Comparison of ENCODE assay signal across 16 mouse cellular contexts in the genomic region with DNA sequence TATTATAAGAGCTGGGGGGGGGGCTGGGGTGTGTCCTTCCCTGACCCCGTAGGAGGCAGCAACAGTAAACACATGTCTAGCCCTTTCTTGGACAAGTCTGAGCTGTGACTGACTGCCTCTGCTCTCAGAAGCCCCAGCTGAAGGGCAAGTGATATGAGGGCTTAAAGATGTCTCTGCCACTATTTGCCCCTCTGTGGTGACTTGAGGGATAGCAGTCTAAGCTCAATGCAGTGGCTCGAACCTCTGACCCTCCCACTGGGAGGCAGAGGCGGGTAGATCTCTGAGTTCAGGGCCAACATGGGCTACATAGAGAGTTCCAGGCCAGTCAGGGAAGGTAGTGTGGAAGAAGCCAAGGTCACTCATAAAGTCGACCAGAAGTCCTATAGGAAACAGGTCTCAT. TPM values are rescaled to one million over a fixed set of nuclear protein-coding genes. Genes with fewer than 3 reads are reported as not detected.
DNase-seq lines count a peak whose midpoint lies in the region; ATAC-seq and TF ChIP-seq lines count a peak whose summit lies in the region.
"Had no signal": no experiment of that assay in that cellular context is flagged by ENCODE, and none has a peak within 500 bp of the region (broad histone marks: within the 10 kb centered on the region; RNA-seq: fewer than 3 reads in every experiment).

No protein-coding gene starts in this region.

- DNase-seq in forebrain, postnatal 0 days: no peak
- DNase-seq in liver, embryonic 11.5 days (ENCODE audit: low spot score): no peak
- DNase-seq in ZHBTc4 (ENCODE audit: low read depth, low spot score) (peak; percentile 61), MN1 (ENCODE audit: low spot score) (no peak)
- DNase-seq in testis, postnatal 14 days (ENCODE audit: low spot score): no peak
- DNase-seq: gastrocnemius, postnatal 25 days; kidney, adult 8-10 months; spleen, adult 18-20 months had no signal

- WGBS in forebrain, postnatal 0 days: 78% methylated on average over 4 of the region's 4 CpGs
- WGBS in forebrain, embryonic 13.5 days: 81% methylated on average over 4 of the region's 4 CpGs
- WGBS in liver, embryonic 12.5 days (ENCODE audit: insufficient replicate concordance): 59% methylated on average over 4 of the region's 4 CpGs
- WGBS in liver, embryonic 11.5 days: 64% methylated on average over 4 of the region's 4 CpGs

- H3K4me1 ChIP-seq in forebrain, postnatal 0 days (ENCODE audit: insufficient read depth): peaks cover 11% of the 10 kb centered on the region
- H3K4me1 ChIP-seq in forebrain, embryonic 13.5 days: peaks cover 23% of the 10 kb centered on the region
- peaks cover 96% of the 10 kb centered on the region for H3K4me1 ChIP-seq in liver, embryonic 12.5 days
- H3K4me1 ChIP-seq in liver, embryonic 11.5 days (replicated peaks; ENCODE audit: control insufficient read depth, insufficient read depth, low read length): peaks cover 54% of the 10 kb centered on the region

- no peak overlapping the region for H3K9ac ChIP-seq in forebrain, postnatal 0 days
- no peak overlapping the region for H3K9ac ChIP-seq in forebrain, embryonic 13.5 days
- H3K9ac ChIP-seq in liver, embryonic 12.5 days: no peak overlapping the region
- no peak overlapping the region for H3K9ac ChIP-seq in liver, embryonic 11.5 days (ENCODE audit: low read depth, low read length)
- H3K9ac ChIP-seq: heart, embryonic 13.5 days; limb, embryonic 15.5 days had no signal

- H3K36me3 ChIP-seq in forebrain, postnatal 0 days (ENCODE audit: insufficient read depth): peaks cover 37% of the 10 kb centered on the region
- peaks cover 59% of the 10 kb centered on the region for H3K36me3 ChIP-seq in forebrain, embryonic 13.5 days (ENCODE audit: poor library complexity, severe bottlenecking)
- peaks cover 77% of the 10 kb centered on the region for H3K36me3 ChIP-seq in liver, embryonic 12.5 days
- peaks cover 15% of the 10 kb centered on the region for H3K36me3 ChIP-seq in liver, embryonic 11.5 days (ENCODE audit: control insufficient read depth, insufficient read depth, low read length)

- peak; percentile 46 for TF ChIP-seq CTCF in forebrain, postnatal 0 days (IDR thresholded peaks at IDR 0.05; ENCODE audit: low read depth)

- no peak overlapping the region for H3K4me3 ChIP-seq in forebrain, postnatal 0 days (ENCODE audit: low read depth, low read length)
- H3K4me3 ChIP-seq in forebrain, embryonic 13.5 days: no peak overlapping the region
- H3K4me3 ChIP-seq in liver, embryonic 12.5 days: no peak overlapping the region
- no peak overlapping the region for H3K4me3 ChIP-seq in liver, embryonic 11.5 days (ENCODE audit: low read depth, low read length)
- H3K4me3 ChIP-seq: heart, embryonic 13.5 days; limb, embryonic 15.5 days had no signal

- no peaks in the 10 kb centered on the region for H3K9me3 ChIP-seq in forebrain, postnatal 0 days (ENCODE audit: low read length)
- no peaks in the 10 kb centered on the region for H3K9me3 ChIP-seq in forebrain, embryonic 13.5 days (replicated peaks)
- no peaks in the 10 kb centered on the region for H3K9me3 ChIP-seq in liver, embryonic 12.5 days (replicated peaks)
- H3K9me3 ChIP-seq in liver, embryonic 11.5 days (ENCODE audit: control insufficient read depth, low read length): no peaks in the 10 kb centered on the region
- H3K9me3 ChIP-seq: heart, embryonic 13.5 days; limb, embryonic 15.5 days had no signal

- H3K27me3 ChIP-seq in forebrain, postnatal 0 days (ENCODE audit: insufficient read depth, low read length): no peaks in the 10 kb centered on the region
- H3K27me3 ChIP-seq in forebrain, embryonic 13.5 days: no peaks in the 10 kb centered on the region
- no peaks in the 10 kb centered on the region for H3K27me3 ChIP-seq in liver, embryonic 12.5 days (replicated peaks)
- H3K27me3 ChIP-seq in liver, embryonic 11.5 days (replicated peaks; ENCODE audit: control insufficient read depth, insufficient read depth, low read length): no peaks in the 10 kb centered on the region
- H3K27me3 ChIP-seq: heart, embryonic 13.5 days; limb, embryonic 15.5 days; Patski had no signal

- ATAC-seq in forebrain, postnatal 0 days: no peak
- no peak for ATAC-seq in forebrain, embryonic 13.5 days
- ATAC-seq in liver, embryonic 12.5 days: no peak
- no peak for ATAC-seq in liver, embryonic 11.5 days (replicated peaks; ENCODE audit: low FRiP score)
- peak; percentile 59 for ATAC-seq in megakaryocyte progenitor cell, adult 5-6 weeks (replicated peaks; ENCODE audit: poor library complexity)
- ATAC-seq: forebrain, embryonic 16.5 days; Patski had no signal

- no peak overlapping the region for H3K4me2 ChIP-seq in forebrain, postnatal 0 days (ENCODE audit: low read depth)
- no peak overlapping the region for H3K4me2 ChIP-seq in forebrain, embryonic 13.5 days
- H3K4me2 ChIP-seq in liver, embryonic 12.5 days: no peak overlapping the region
- H3K4me2 ChIP-seq in liver, embryonic 11.5 days: no peak overlapping the region
- H3K4me2 ChIP-seq: heart, embryonic 13.5 days; limb, embryonic 15.5 days had no signal

- no peak overlapping the region for H3K27ac ChIP-seq in forebrain, postnatal 0 days (ENCODE audit: low read depth, low read length)
- no peak overlapping the region for H3K27ac ChIP-seq in forebrain, embryonic 13.5 days
- H3K27ac ChIP-seq in liver, embryonic 12.5 days: peak overlapping the region; percentile 52
- H3K27ac ChIP-seq in liver, embryonic 11.5 days (ENCODE audit: low read depth, low read length): no peak overlapping the region
- H3K27ac ChIP-seq: heart, embryonic 13.5 days; limb, embryonic 15.5 days had no signal

RNA-seq across cellular contexts. Expression of a gene that starts 6.7 kb away (rescaled TPM):
- total RNA-seq in forebrain, postnatal 0 days (2014; rRNA removed): 43.7 and 55.3 TPM in 2 replicates
- 87.4 and 103 TPM in 2 replicates for polyA plus RNA-seq in forebrain, postnatal 0 days (2015; fragmentation: Nextera tagmentation; extraction: Ambion mirVana)
- polyA plus RNA-seq in forebrain, embryonic 13.5 days (2015; fragmentation: Nextera tagmentation; extraction: Ambion mirVana): 101 and 104 TPM in 2 replicates
- 66.1 and 68.4 TPM in 2 replicates for polyA plus RNA-seq in liver, embryonic 12.5 days (2016; fragmentation: Nextera tagmentation; extraction: Ambion mirVana)
- 124 and 127 TPM in 2 replicates for polyA plus RNA-seq in liver, embryonic 11.5 days (2014; fragmentation: Nextera tagmentation; extraction: Ambion mirVana)
- total RNA-seq in megakaryocyte progenitor cell, adult 5-6 weeks (2015): 75.3 and 99.4 TPM in 2 replicates
- 75.1 and 78.2 TPM in 2 replicates for total RNA-seq in megakaryocyte progenitor cell, adult 5-6 weeks (2017)

RNA-seq across cellular contexts. Expression of a gene that starts 6.7 kb away (rescaled TPM):
- total RNA-seq in forebrain, postnatal 0 days (2014; rRNA removed): 41.9 and 47.9 TPM in 2 replicates
- 10.7 and 14.1 TPM in 2 replicates for polyA plus RNA-seq in forebrain, postnatal 0 days (2015; fragmentation: Nextera tagmentation; extraction: Ambion mirVana)
- 13.2 and 14.5 TPM in 2 replicates for polyA plus RNA-seq in forebrain, embryonic 13.5 days (2015; fragmentation: Nextera tagmentation; extraction: Ambion mirVana)
- 14.0 and 14.5 TPM in 2 replicates for polyA plus RNA-seq in liver, embryonic 12.5 days (2016; fragmentation: Nextera tagmentation; extraction: Ambion mirVana)
- 14.4 and 15.3 TPM in 2 replicates for polyA plus RNA-seq in liver, embryonic 11.5 days (2014; fragmentation: Nextera tagmentation; extraction: Ambion mirVana)
- 0.34 and 1.3 TPM in 2 replicates for total RNA-seq in megakaryocyte progenitor cell, adult 5-6 weeks (2015)
- total RNA-seq in megakaryocyte progenitor cell, adult 5-6 weeks (2017): 1.2 and 1.6 TPM in 2 replicates
- total RNA-seq: monocyte, adult 5-6 weeks had no signal

RNA-seq across cellular contexts. Expression of a gene that starts 17.8 kb away (rescaled TPM):
- total RNA-seq in forebrain, postnatal 0 days (2014; rRNA removed): 169 and 200 TPM in 2 replicates
- 81.6 and 89.9 TPM in 2 replicates for polyA plus RNA-seq in forebrain, postnatal 0 days (2015; fragmentation: Nextera tagmentation; extraction: Ambion mirVana)
- polyA plus RNA-seq in forebrain, embryonic 13.5 days (2015; fragmentation: Nextera tagmentation; extraction: Ambion mirVana): 32.5 and 35.4 TPM in 2 replicates
- 2.1 and 2.6 TPM in 2 replicates for polyA plus RNA-seq in liver, embryonic 12.5 days (2016; fragmentation: Nextera tagmentation; extraction: Ambion mirVana)
- 2.1 TPM in 2 replicates for polyA plus RNA-seq in liver, embryonic 11.5 days (2014; fragmentation: Nextera tagmentation; extraction: Ambion mirVana)
- not detected in 2 replicates for total RNA-seq in megakaryocyte progenitor cell, adult 5-6 weeks (2015)
- 0.17 TPM in 1 of 2 replicates, not detected in the other for total RNA-seq in megakaryocyte progenitor cell, adult 5-6 weeks (2017)

RNA-seq across cellular contexts. Expression of a gene that starts 22.1 kb away (rescaled TPM):
- total RNA-seq in forebrain, postnatal 0 days (2014; rRNA removed): 15.8 and 15.9 TPM in 2 replicates
- 3.4 and 3.6 TPM in 2 replicates for polyA plus RNA-seq in forebrain, postnatal 0 days (2015; fragmentation: Nextera tagmentation; extraction: Ambion mirVana)
- 1.8 and 2.8 TPM in 2 replicates for polyA plus RNA-seq in forebrain, embryonic 13.5 days (2015; fragmentation: Nextera tagmentation; extraction: Ambion mirVana)
- 0.54 and 0.96 TPM in 2 replicates for polyA plus RNA-seq in liver, embryonic 12.5 days (2016; fragmentation: Nextera tagmentation; extraction: Ambion mirVana)
- 0.77 and 0.93 TPM in 2 replicates for polyA plus RNA-seq in liver, embryonic 11.5 days (2014; fragmentation: Nextera tagmentation; extraction: Ambion mirVana)
- not detected in 2 replicates for total RNA-seq in megakaryocyte progenitor cell, adult 5-6 weeks (2015)
- not detected in 2 replicates for total RNA-seq in megakaryocyte progenitor cell, adult 5-6 weeks (2017)
- total RNA-seq: monocyte, adult 5-6 weeks had no signal

RNA-seq across cellular contexts. Expression of a gene that starts 23.5 kb away (rescaled TPM):
- 0.69 and 1.0 TPM in 2 replicates for total RNA-seq in forebrain, postnatal 0 days (2014; rRNA removed)
- 0.51 and 0.52 TPM in 2 replicates for polyA plus RNA-seq in forebrain, postnatal 0 days (2015; fragmentation: Nextera tagmentation; extraction: Ambion mirVana)
- polyA plus RNA-seq in forebrain, embryonic 13.5 days (2015; fragmentation: Nextera tagmentation; extraction: Ambion mirVana): 0.68 and 0.74 TPM in 2 replicates
- polyA plus RNA-seq in liver, embryonic 12.5 days (2016; fragmentation: Nextera tagmentation; extraction: Ambion mirVana): 2.7 and 2.8 TPM in 2 replicates
- polyA plus RNA-seq in liver, embryonic 11.5 days (2014; fragmentation: Nextera tagmentation; extraction: Ambion mirVana): 4.1 and 4.3 TPM in 2 replicates
- not detected in 2 replicates for total RNA-seq in megakaryocyte progenitor cell, adult 5-6 weeks (2015)
- not detected in 2 replicates for total RNA-seq in megakaryocyte progenitor cell, adult 5-6 weeks (2017)
- total RNA-seq: monocyte, adult 5-6 weeks had no signal
